Mouse (Mus musculus) mouse embryonic stem cell (cell line): ENCODE data around the gene Psat1.

Experiments
- in situ Hi-C, 2 experiments: fragments of 300-500 bp; cut with MboI; formaldehyde crosslinking; loops; 1 replicate in 1 of 2; 3 replicates in 1 of 2; pipeline ENCODE4 v1.14.3; 2019 to 2020; ENCODE audit warnings: low sequenced_read_pairs in 2 of 2, low pct_unique_long_range_greater_than_20kb in 1 of 2, mixed read lengths in 1 of 2; ENCODE audit not compliant: unreplicated experiment in 1 of 2

Psat1 gene

GRCm38 (mm10) chr19:15880731-15881130, 66.4 kb downstream of the Psat1 start:
- in situ Hi-C loops, result no loop called here

- in situ Hi-C loops, result no loop called here
These were observed 67.9 kb downstream of the Psat1 start for GRCm38 (mm10) chr19:15879271-15879670.

DNA sequence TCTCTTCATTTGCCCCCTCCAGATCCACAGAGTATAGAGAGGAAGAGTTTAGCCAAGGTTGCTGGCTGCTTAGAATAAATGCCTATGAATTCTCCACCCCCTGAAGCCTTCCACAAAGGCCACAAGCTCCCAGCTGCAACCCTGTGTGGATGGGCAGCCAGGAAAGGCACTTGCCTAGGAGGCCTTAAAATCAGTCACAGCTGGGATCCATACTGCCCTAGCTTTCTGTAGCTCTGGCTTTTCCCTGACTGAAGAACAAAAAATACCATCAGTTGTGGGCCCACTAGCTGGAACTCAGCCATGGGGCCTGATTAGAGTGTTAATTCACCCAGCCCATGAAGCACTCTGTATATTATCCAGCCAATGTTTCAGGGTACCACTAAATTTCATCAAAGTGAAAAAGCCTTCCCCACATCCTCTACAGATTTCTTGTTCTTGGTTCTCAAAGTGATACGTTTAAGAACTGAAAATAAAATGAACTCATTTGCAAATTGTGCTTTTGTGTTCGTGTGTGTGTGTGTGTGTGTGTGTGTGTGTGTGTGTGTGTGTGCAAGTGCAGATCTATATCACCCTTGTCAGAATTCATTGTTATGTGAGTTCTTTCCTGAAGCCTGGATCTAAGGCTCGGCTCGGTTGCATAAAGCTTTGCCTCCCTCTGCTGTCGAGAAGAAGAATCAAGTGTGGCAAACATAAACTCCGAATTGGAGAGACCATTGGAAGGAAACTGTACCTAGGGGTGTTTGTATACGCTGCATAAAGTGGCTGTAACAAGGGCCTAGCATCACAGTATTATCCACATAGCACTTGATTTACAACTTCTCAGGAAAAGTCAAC, 78.1 kb downstream of the Psat1 start:
- in situ Hi-C loops, result no loop called here

DNA sequence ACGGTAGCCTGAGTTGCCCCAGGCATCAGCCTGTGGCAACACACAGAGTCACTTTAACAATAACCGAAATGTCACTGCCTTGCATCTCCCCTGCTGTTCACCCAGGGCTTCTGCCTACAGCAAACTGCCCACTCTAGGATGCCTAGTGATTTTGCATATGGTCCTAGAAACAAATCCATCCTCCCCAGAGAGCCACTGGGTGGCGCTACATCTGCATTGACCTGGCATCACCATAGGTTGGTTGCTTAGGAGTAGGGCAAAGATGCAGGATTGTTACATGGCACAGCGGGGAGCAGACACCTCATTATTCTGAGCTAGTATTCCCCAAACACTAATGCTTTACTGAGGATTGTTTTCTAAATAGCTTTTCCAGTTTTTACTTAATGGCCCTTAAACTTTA, 80.3 kb downstream of the Psat1 start:
- in situ Hi-C loops, result no loop called here

- in situ Hi-C loops, result no loop called here
These were observed 81.0 kb downstream of the Psat1 start for GRCm38 (mm10) chr19:15866126-15866525.

GRCm38 (mm10) chr19:15865431-15865830, 81.7 kb downstream of the Psat1 start:
- in situ Hi-C loops, result no loop called here

DNA sequence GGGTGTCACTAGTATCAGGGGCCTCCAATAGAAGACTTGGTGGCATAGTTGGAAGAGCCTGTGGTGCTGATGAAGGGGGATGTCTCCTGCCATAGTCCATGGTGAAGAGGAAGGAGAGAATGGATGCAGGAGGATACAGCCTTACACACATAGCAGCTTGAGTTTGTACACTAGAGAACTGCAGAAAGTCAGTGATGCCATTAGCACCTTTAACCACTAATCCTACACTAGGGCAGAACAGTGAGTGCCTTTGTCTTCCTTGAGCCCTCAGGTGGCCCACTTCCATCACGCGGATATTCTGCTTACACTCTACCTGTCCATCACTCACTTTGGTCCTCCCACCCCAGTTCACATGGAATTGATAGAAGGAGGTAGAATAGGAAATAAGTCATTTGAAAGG, 83.0 kb downstream of the Psat1 start:
- in situ Hi-C loops, result no loop called here

DNA sequence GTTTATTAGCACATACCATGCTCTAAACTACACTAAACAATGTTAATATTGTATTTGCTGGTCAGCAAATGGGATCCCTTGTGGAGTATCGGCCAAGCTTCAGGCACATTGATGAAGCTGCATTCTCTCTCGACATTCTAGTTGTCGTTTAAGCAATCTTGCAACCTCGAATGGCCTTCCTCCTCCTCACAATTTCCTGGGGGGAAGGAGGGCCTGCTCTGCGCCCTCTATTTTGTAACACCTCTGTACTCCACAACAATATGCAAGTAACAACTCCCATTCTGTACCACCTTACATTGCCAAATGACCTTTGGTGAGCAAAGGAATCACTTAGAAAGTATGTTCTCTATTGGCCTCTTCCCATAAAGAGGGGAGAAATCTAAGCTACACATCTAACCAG, 91.8 kb downstream of the Psat1 start:
- in situ Hi-C loops, result no loop called here
